Mouse (Mus musculus) kidney, postnatal 14 days (tissue): ENCODE data around the gene 4930503B20Rik.

Source experiments
- DNase-seq: peaks from one replicate; pipeline ENCODE4 v3.0.0; 2022; ENCODE audit warnings: mixed read lengths

The 4930503B20Rik gene

DNA sequence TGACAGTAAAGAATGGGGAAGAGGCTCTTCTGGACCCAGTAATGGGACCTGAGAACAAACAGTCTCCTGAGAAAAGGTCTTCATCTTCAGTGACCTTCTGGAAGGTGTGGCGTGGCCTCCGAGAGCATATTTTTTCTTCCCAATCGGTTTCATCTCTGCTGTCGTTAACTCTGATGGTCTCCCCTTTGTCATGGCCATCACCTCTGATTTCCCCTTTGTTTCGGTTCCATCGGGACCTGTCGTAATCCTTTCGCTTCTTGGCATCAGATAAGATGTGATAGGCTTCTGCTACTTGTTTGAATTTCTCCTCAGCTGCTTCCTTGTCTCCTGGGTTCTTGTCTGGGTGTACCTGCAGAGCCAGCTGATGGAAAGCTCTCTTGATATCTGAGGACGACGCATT, 401 bp downstream of the 4930503B20Rik start:
- no peak for DNase-seq

DNA sequence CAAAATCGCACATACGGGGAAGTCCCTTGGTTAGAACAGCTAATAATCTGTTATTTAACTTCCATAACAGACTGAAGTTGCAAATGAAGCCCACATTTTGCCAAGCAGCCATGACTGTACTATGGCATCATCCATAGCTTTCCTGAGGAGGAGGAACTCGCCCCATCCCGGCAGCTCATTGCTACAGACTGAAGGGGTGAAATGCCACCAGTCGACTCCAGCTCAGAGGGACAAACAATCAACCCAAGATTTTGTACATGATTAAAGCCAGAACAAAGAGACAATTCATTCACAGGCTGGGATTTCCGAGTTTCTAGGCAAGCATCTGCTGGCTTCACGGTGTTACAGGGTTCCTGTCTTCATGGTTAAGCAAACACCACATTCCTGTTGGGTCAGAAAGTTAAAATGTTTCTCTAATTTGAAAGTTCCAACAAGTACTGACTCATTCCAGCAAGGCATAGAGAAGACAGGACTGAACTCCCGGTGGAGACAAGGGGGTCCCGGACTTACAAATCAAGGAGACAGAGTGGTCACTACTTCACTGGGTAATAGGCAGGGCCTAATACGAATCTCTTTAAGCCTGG, 1.7 kb downstream of the 4930503B20Rik start:
- no peak for DNase-seq

GRCm38 (mm10) chr3:146641818-146642427, 9.2 kb downstream of the 4930503B20Rik start:
- DNase-seq = peak; percentile 35

DNA sequence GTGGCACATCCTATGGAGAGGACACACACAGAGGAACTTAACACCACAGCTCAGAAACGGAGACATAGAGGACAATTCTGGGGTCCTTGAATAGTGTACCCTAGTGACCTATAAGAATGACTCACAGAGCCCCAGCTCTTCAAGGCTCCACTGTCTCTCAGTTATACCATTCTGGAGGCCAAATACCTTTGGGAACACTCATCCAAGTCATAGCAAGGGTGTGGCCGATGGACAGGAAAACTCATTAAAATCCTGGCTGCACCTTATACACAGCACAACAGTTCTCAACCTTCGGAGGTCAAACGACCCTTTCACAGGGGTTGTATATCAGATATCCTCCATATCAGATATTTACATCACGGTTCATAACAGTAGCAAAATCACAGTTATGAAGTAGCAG, 18.6 kb downstream of the 4930503B20Rik start:
- DNase-seq = no peak

- peak; percentile 6 for DNase-seq
Measured at GRCm38 (mm10) chr3:146628227-146628982, 22.7 kb downstream of the 4930503B20Rik start.

DNA sequence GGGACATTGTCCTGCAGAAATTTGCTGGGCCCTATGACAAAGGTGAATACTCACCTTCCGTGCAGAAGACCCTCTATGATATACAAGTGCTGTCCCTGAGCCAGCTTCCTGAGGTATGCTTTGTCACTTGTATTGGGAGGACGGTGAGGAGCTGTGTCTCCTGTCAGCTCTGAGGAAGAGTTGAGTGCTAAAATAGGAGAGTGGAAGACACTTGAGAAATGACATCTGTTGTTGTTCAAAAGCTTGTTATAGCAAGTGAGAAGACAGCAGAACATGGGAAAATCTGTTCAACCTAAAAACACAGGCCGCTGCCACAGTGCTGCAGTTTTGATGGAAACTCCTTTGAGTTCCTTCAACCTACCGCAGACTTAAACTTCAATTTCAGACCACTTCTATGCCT, 25.4 kb downstream of the 4930503B20Rik start:
- DNase-seq = no peak

GRCm38 (mm10) chr3:146621966-146622365, 29.2 kb downstream of the 4930503B20Rik start:
- DNase-seq = no peak

- DNase-seq = no peak
Measured at GRCm38 (mm10) chr3:146620555-146621249, 30.4 kb downstream of the 4930503B20Rik start.

GRCm38 (mm10) chr3:146620101-146620500, 31.0 kb downstream of the 4930503B20Rik start:
- DNase-seq = no peak

DNA sequence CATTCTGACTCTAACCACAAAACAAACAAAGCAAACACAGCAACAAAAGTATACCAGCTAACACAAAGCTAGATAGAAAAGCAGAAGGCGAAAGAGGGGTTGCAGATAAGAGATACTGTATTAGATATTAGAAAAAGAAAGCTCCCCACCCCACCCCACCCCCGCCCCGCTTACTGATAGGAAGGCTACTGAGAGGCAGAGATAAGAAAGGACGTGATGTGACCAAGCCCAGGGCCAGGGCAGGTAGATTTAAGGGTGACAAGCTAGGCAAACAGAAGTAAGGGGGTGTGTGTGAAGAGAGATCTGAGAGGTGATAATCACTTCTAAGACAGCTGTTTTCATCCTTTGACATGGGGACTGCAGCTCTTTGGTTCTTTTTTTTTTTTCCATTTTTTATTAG, 32.8 kb downstream of the 4930503B20Rik start:
- no peak for DNase-seq

GRCm38 (mm10) chr3:146617946-146618345, 33.2 kb downstream of the 4930503B20Rik start:
- no peak for DNase-seq

- no peak for DNase-seq
Measured at GRCm38 (mm10) chr3:146616533-146617283, 34.4 kb downstream of the 4930503B20Rik start.

DNA sequence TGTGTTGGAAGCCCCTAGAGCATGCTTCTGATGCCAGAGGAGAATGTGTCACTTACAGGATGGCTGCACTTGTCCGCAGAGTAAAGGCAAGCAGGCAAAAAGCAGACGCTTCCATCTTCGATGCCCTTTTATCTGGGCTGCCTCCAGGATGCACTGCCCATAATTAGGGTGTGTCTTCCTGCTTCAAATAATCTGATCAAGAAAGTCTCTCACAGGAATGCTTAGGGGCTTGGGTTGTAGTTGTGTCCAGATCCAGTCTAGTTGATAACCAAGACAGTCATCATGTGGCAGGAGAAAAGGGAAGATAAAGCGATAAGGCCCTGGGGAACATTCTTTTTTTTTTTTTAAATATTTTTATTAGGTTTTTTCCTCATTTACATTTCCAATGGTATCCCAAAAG, 35.6 kb downstream of the 4930503B20Rik start, which contains the start of gene Dnase2b:
Dnase2b (minus strand) TSS at position 101 of the 400 bp plus-strand sequence.
- no peak for DNase-seq

GRCm38 (mm10) chr3:146611821-146612220, 39.3 kb downstream of the 4930503B20Rik start:
- DNase-seq = no peak

DNA sequence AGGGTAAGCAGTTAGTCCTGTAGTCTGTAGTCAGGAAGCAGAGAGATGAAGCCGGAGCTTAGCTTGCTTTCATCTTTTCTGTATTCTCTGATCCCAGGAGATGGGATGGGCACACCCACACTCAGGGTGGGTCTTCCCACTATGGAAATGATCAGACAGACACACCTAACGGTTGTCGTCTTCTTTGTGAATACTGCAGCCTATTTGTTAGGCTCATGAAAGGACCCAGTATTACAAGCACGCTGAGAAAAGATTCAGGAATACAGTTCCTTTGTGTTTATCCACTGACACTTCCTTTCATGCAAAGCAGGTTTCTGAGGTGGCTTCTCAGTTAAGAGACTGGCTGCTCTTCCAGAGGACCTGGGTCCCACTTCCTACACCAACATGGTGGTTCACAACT, 39.9 kb downstream of the 4930503B20Rik start:
- DNase-seq = no peak

GRCm38 (mm10) chr3:146610322-146610721, 40.8 kb downstream of the 4930503B20Rik start:
- DNase-seq = no peak

DNA sequence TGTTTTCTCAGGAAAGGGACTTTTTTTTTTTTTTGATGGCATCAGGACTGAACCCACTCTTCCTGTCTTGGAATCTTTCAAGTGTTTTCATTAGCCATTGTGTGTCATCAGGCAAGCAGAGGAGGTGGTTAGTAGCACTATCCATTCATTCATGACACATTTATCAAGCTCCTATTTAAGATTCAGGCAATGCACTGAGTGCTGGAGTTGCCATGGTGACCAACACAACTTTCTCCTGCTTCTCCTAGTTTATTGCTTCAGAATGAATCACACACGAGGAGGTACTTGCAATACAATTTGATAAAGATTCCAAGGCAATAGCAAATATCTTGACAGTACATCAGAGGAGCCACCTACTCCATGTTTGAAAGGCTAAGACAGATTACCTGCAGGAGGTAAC, 43.7 kb downstream of the 4930503B20Rik start:
- DNase-seq = no peak

DNA sequence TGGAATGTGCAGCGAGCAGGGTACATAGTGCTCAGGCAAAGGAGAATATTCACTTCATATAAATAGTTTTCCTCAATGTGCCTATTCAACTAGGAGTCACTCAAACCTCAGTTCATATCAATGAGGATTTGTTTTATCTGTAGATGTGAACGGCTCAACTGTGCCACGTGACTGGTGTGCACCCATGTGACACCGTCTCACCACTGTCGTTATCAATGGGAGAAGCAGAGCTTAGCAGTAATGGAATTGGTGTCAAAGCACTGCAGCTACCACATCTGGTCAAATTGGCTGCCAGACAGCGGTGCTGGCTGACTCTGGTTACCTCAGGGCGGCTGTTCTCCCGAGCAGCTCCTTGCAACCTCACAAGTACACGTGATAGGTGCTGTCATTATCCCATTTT, 46.5 kb downstream of the 4930503B20Rik start:
- DNase-seq = no peak

DNA sequence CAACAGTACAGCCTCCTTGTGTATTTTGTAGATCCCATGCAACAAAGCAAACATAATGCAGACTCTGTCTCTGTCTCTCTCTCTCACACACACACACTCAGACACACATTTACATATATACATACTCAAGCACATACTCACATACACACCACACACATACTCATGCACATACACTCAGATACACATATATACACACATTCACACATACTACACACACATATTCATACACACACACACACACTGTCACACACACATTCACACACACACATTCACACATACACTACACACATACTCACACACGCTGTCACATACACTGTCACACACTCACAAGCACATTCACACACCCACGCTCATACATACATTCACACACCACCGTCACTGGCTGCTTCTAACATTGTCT, 48.6 kb downstream of the 4930503B20Rik start:
- DNase-seq = no peak

GRCm38 (mm10) chr3:146601205-146601604, 49.9 kb downstream of the 4930503B20Rik start:
- no peak for DNase-seq

DNA sequence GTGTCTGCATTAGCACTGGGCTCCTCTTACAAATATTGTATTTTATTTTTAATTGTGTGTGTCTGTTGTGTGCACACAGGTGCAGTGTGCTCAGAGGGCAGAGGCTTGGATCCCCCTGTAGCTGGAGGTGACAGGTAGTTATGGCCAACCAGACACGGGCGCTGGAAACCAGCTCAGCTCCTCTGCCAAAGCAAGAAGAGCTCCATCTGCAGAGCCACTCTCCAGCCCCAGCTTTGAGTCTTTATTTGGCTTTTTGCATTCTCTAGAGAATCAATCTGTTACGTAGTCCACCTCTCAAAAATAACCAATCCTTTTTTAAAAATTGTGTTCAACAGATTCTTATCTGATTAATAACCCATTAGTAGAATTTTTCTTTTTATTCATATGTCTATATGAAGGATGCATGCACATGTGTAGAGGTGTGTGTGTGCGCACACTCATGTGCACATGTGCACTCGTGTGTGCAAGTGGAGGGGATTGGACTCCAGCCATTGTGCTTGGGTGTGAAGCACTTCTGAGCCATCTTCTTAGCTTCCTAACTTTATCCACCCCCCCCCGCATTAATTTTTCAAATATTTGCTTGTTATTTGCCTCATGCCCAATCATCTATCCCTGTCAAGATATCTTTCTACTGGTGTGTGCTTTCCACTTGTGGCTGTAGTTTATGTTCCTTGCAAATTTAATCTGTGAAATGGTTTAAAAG, 51.8 kb downstream of the 4930503B20Rik start:
- DNase-seq = no peak

DNA sequence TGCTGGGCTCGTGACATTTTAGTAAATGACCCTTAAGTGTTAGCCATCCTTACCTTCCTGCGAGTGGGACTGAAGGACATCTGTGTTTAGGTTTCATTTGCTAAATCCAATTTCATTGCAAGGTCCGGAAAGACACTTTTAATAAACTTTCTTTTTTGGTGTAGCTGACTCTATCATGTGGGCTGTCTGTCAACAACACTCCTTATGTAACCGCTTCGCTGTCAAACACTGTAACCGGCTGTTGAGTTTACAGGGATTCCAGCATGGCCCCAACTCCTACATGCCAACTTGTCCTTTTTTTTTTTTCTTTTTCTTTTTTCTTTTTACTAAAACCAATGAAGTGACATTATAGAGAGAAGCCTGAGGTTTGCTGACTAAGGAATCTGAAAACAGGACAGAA, 52.7 kb downstream of the 4930503B20Rik start:
- DNase-seq = no peak
